Mouse (Mus musculus): ENCODE data around the gene Dnaja3. TPM values are rescaled to one million over a fixed set of nuclear protein-coding genes. Genes with fewer than 3 reads are reported as not detected.
A peak's percentile ranks its signal among the peaks of the same experiment; 100 is the strongest.
"Not testable (repeated sequence)": the region's sequence is repeated elsewhere in the genome, so short reads cannot be mapped to it uniquely, and the experiment has no call there.

Gene Dnaja3
- total and polyA plus RNA-seq, 2 experiments from 2014 or later: 49.6 to 52.9 TPM

- no peak for TF ChIP-seq CTCF (IDR thresholded peaks at IDR 0.05; ENCODE audit: low read depth)
- no peaks in the 10 kb centered on the region for H3K4me1 ChIP-seq (ENCODE audit: insufficient read depth, low read length)
- H3K36me3 ChIP-seq (ENCODE audit: insufficient read depth, low read length): no peaks in the 10 kb centered on the region
- H3K9ac ChIP-seq (replicated peaks; ENCODE audit: low read length): no peak overlapping the region
- no peak overlapping the region for H3K27ac ChIP-seq
- 0 out of 2 replicates have a peak, but pooled peaks cover 3% of the 10 kb centered on the region for H3K9me3 ChIP-seq (ENCODE audit: low read length)
- ATAC-seq: no peak
- no peak overlapping the region for H3K4me3 ChIP-seq (ENCODE audit: low read length)
- no peaks in the 10 kb centered on the region for H3K27me3 ChIP-seq (ENCODE audit: insufficient read depth, low read length)
- H3K4me2 ChIP-seq (ENCODE audit: low read depth, low read length): no peak overlapping the region
- no peak for DNase-seq (ENCODE audit: low spot score)
- 94% methylated on average over 2 of the region's 2 CpGs for WGBS
Measured at GRCm38 (mm10) chr16:4739994-4740393, 100.2 kb downstream of the Dnaja3 start.

GRCm38 (mm10) chr16:4742186-4742585 lies 102.4 kb downstream of the Dnaja3 start:
- 100% methylated on average over 1 of the region's 1 CpGs for WGBS
- ATAC-seq: no peak
- H3K4me1 ChIP-seq (ENCODE audit: insufficient read depth, low read length): no peaks in the 10 kb centered on the region

GRCm38 (mm10) chr16:4752155-4752554 lies 112.4 kb downstream of the Dnaja3 start:
- H3K4me1 ChIP-seq (ENCODE audit: insufficient read depth, low read length): no peaks in the 10 kb centered on the region
- no peak overlapping the region for H3K4me3 ChIP-seq (ENCODE audit: low read length)
- TF ChIP-seq CTCF (IDR thresholded peaks at IDR 0.05; ENCODE audit: low read depth): no peak
- H3K36me3 ChIP-seq (ENCODE audit: insufficient read depth, low read length): no peaks in the 10 kb centered on the region
- H3K27me3 ChIP-seq (ENCODE audit: insufficient read depth, low read length): no peaks in the 10 kb centered on the region
- no peak for ATAC-seq
- H3K9ac ChIP-seq (replicated peaks; ENCODE audit: low read length): no peak overlapping the region
- H3K4me2 ChIP-seq (ENCODE audit: low read depth, low read length): no peak overlapping the region
- DNase-seq (ENCODE audit: low spot score): no peak
- H3K27ac ChIP-seq: no peak overlapping the region
- no peaks in the 10 kb centered on the region for H3K9me3 ChIP-seq (ENCODE audit: low read length)
- 97% methylated on average over 3 of the region's 3 CpGs for WGBS

More at GRCm38 (mm10) chr16:4742186-4742585, 102.4 kb downstream of the Dnaja3 start:
- no peak overlapping the region for H3K4me3 ChIP-seq (ENCODE audit: low read length)
- 0 out of 2 replicates have a peak, but pooled peaks cover 3% of the 10 kb centered on the region for H3K9me3 ChIP-seq (ENCODE audit: low read length)
- H3K36me3 ChIP-seq (ENCODE audit: insufficient read depth, low read length): no peaks in the 10 kb centered on the region
- no peak for TF ChIP-seq CTCF (IDR thresholded peaks at IDR 0.05; ENCODE audit: low read depth)
- no peak overlapping the region for H3K9ac ChIP-seq (replicated peaks; ENCODE audit: low read length)
- H3K27me3 ChIP-seq (ENCODE audit: insufficient read depth, low read length): no peaks in the 10 kb centered on the region
- no peak for DNase-seq (ENCODE audit: low spot score)
- H3K27ac ChIP-seq: no peak overlapping the region
- no peak overlapping the region for H3K4me2 ChIP-seq (ENCODE audit: low read depth, low read length)

- Histone ChIP-seq H3K27me3 (ENCODE audit: insufficient read depth, low read length) (no peaks in the 10 kb centered on the region), H3K4me2 (ENCODE audit: low read depth, low read length) (no peak overlapping the region), H3K4me1 (ENCODE audit: insufficient read depth, low read length) (no peaks in the 10 kb centered on the region), H3K36me3 (ENCODE audit: insufficient read depth, low read length) (no peaks in the 10 kb centered on the region), H3K9ac (replicated peaks; ENCODE audit: low read length) (no peak overlapping the region), H3K9me3 (ENCODE audit: low read length) (no peaks in the 10 kb centered on the region), H3K27ac (no peak overlapping the region), H3K4me3 (ENCODE audit: low read length) (no peak overlapping the region)
- DNase-seq (ENCODE audit: low spot score) (no peak), ATAC-seq (no peak)
- no peak for TF ChIP-seq CTCF (IDR thresholded peaks at IDR 0.05; ENCODE audit: low read depth)
- 83% methylated on average over 3 of the region's 3 CpGs for WGBS
Measured at GRCm38 (mm10) chr16:4754045-4754444, 114.3 kb downstream of the Dnaja3 start.

- peak overlapping the region; percentile 47 for H3K9ac ChIP-seq (replicated peaks; ENCODE audit: low read length)
- DNase-seq (ENCODE audit: low spot score): peak; percentile 48
- not testable (repeated sequence) for H3K27me3 ChIP-seq (ENCODE audit: insufficient read depth, low read length); H3K9me3 ChIP-seq (ENCODE audit: low read length); H3K36me3 ChIP-seq (ENCODE audit: insufficient read depth, low read length); H3K4me1 ChIP-seq (ENCODE audit: insufficient read depth, low read length)
- peak overlapping the region; percentile 76 for H3K27ac ChIP-seq
- peak overlapping the region; percentile 56 for H3K4me2 ChIP-seq (ENCODE audit: low read depth, low read length)
- TF ChIP-seq CTCF (IDR thresholded peaks at IDR 0.05; ENCODE audit: low read depth): peak; percentile 24
- WGBS: 3% methylated on average over 32 of the region's 42 CpGs
- ATAC-seq: peak; percentile 88
- peak overlapping the region; percentile 41 for H3K4me3 ChIP-seq (ENCODE audit: low read length)
Measured at GRCm38 (mm10) chr16:4756660-4757335, 117.0 kb downstream of the Dnaja3 start.

Other genes starting within 250 kb of the Dnaja3 start
- 27.7 and 31.6 TPM in 2 replicates for gene Adcy9, start 219.5 kb upstream of the Dnaja3 start, total RNA-seq (2014; rRNA removed)
- 4.0 and 4.3 TPM in 2 replicates for gene Adcy9, start 219.5 kb upstream of the Dnaja3 start, polyA plus RNA-seq (2015; fragmentation: Nextera tagmentation; extraction: Ambion mirVana)
- 28.3 and 50.6 TPM in 2 replicates for gene Srl, start 98.2 kb upstream of the Dnaja3 start, total RNA-seq (2014; rRNA removed)
- gene Srl, start 98.2 kb upstream of the Dnaja3 start, polyA plus RNA-seq (2015; fragmentation: Nextera tagmentation; extraction: Ambion mirVana): 8.7 and 10.6 TPM in 2 replicates
- 7.8 and 9.3 TPM in 2 replicates for gene Tfap4, start 80.1 kb upstream of the Dnaja3 start, total RNA-seq (2014; rRNA removed)
- 7.0 and 7.6 TPM in 2 replicates for gene Tfap4, start 80.1 kb upstream of the Dnaja3 start, polyA plus RNA-seq (2015; fragmentation: Nextera tagmentation; extraction: Ambion mirVana)
- gene Glis2, start 45.3 kb upstream of the Dnaja3 start, total RNA-seq (2014; rRNA removed): 25.8 and 28.2 TPM in 2 replicates
- 12.0 and 12.5 TPM in 2 replicates for gene Glis2, start 45.3 kb upstream of the Dnaja3 start, polyA plus RNA-seq (2015; fragmentation: Nextera tagmentation; extraction: Ambion mirVana)
- 25.4 and 88.3 TPM in 2 replicates for gene Pam16, start 15.0 kb upstream of the Dnaja3 start, total RNA-seq (2014; rRNA removed)
- gene Pam16, start 15.0 kb upstream of the Dnaja3 start, polyA plus RNA-seq (2015; fragmentation: Nextera tagmentation; extraction: Ambion mirVana): 135 and 140 TPM in 2 replicates
- 18.4 and 18.8 TPM in 2 replicates for gene Vasn, start within 50 bp of the Dnaja3 start, total RNA-seq (2014; rRNA removed)
- gene Vasn, start within 50 bp of the Dnaja3 start, polyA plus RNA-seq (2015; fragmentation: Nextera tagmentation; extraction: Ambion mirVana): 6.1 and 7.3 TPM in 2 replicates
- gene Coro7, start 39.8 kb downstream of the Dnaja3 start, total RNA-seq (2014; rRNA removed): 41.4 and 43.3 TPM in 2 replicates
- 29.1 and 30.2 TPM in 2 replicates for gene Coro7, start 39.8 kb downstream of the Dnaja3 start, polyA plus RNA-seq (2015; fragmentation: Nextera tagmentation; extraction: Ambion mirVana)
- 30.7 and 31.8 TPM in 2 replicates for gene Nmral1, start 79.4 kb downstream of the Dnaja3 start, total RNA-seq (2014; rRNA removed)
- 33.1 and 35.4 TPM in 2 replicates for gene Nmral1, start 79.4 kb downstream of the Dnaja3 start, polyA plus RNA-seq (2015; fragmentation: Nextera tagmentation; extraction: Ambion mirVana)
- gene Hmox2, start 86.4 kb downstream of the Dnaja3 start, total RNA-seq (2014; rRNA removed): 36.0 and 41.2 TPM in 2 replicates
- gene Hmox2, start 86.4 kb downstream of the Dnaja3 start, polyA plus RNA-seq (2015; fragmentation: Nextera tagmentation; extraction: Ambion mirVana): 93.4 and 101 TPM in 2 replicates
- 147 and 148 TPM in 2 replicates for gene Cdip1, start 150.3 kb downstream of the Dnaja3 start, total RNA-seq (2014; rRNA removed)
- gene Cdip1, start 150.3 kb downstream of the Dnaja3 start, polyA plus RNA-seq (2015; fragmentation: Nextera tagmentation; extraction: Ambion mirVana): 133 and 135 TPM in 2 replicates
- gene 4930562C15Rik, start 195.4 kb downstream of the Dnaja3 start, total RNA-seq (2014; rRNA removed): 0.47 TPM in 1 of 2 replicates, not detected in the other
- 0.29 and 0.31 TPM in 2 replicates for gene 4930562C15Rik, start 195.4 kb downstream of the Dnaja3 start, polyA plus RNA-seq (2015; fragmentation: Nextera tagmentation; extraction: Ambion mirVana)
- gene Ubald1, start 240.3 kb downstream of the Dnaja3 start, total RNA-seq (2014; rRNA removed): 37.6 and 38.8 TPM in 2 replicates
- 66.3 and 66.6 TPM in 2 replicates for gene Ubald1, start 240.3 kb downstream of the Dnaja3 start, polyA plus RNA-seq (2015; fragmentation: Nextera tagmentation; extraction: Ambion mirVana)
- gene Mgrn1, start 246.3 kb downstream of the Dnaja3 start, total RNA-seq (2014; rRNA removed): 217 and 235 TPM in 2 replicates
- gene Mgrn1, start 246.3 kb downstream of the Dnaja3 start, polyA plus RNA-seq (2015; fragmentation: Nextera tagmentation; extraction: Ambion mirVana): 123 and 126 TPM in 2 replicates

Data from hindbrain, postnatal 0 days (tissue).